Mouse (Mus musculus) MEL (cell line): Measurements from ENCODE around the gene Gatad2b. TPM values are rescaled to one million over a fixed set of nuclear protein-coding genes. Genes with fewer than 3 reads are reported as not detected.
A peak's percentile ranks its signal among the peaks of the same experiment; 100 is the strongest.

Experiments
- DNase-seq: peaks from one replicate; pipeline ENCODE4 v3.0.0; 2011; ENCODE audit warnings: low read depth, low spot score
- H3K27ac ChIP-seq: 2 replicates; pipeline ENCODE4 v1.5.1; 2012; ENCODE audit warnings: low read depth, mild to moderate bottlenecking, control low read depth, low read length, moderate library complexity; ENCODE audit not compliant: control insufficient read depth
- H3K27me3 ChIP-seq, 2 experiments: fragments of 150-350 bp in 1 of 2; sonication (generic) in 1 of 2; 2 replicates each; pipeline ENCODE4 v1.6.1; 2012; ENCODE audit warnings: low read length in 2 of 2, mild to moderate bottlenecking in 2 of 2, improper control_type of control experiment in 1 of 2, moderate library complexity in 1 of 2; ENCODE audit not compliant: insufficient read depth in 2 of 2, control insufficient read depth in 1 of 2
- H3K36me3 ChIP-seq, 2 experiments: 2 replicates each; pipeline ENCODE4 v1.6.1; 2012 to 2014; ENCODE audit warnings: low read length in 2 of 2, improper control_type of control experiment in 1 of 2, inconsistent platforms in 1 of 2, mild to moderate bottlenecking in 1 of 2; ENCODE audit not compliant: insufficient read depth in 2 of 2, control insufficient read depth in 1 of 2
- H3K4me1 ChIP-seq, 2 experiments: fragments of 150-350 bp in 1 of 2; sonication (generic) in 1 of 2; 2 replicates each; pipeline ENCODE4 v1.6.1; 2012; ENCODE audit warnings: low read length in 2 of 2, improper control_type of control experiment in 1 of 2, mild to moderate bottlenecking in 1 of 2; ENCODE audit not compliant: insufficient read depth in 2 of 2, control insufficient read depth in 1 of 2
- H3K4me3 ChIP-seq, 2 experiments: fragments of 150-350 bp in 1 of 2; sonication (generic) in 1 of 2; 2 replicates each; pipeline ENCODE4 v1.5.1; 2012; ENCODE audit warnings: low read depth in 2 of 2, low read length in 2 of 2, mild to moderate bottlenecking in 2 of 2, moderate library complexity in 2 of 2, control low read depth in 1 of 2, improper control_type of control experiment in 1 of 2; ENCODE audit not compliant: control insufficient read depth in 1 of 2, insufficient read depth in 1 of 2
- H3K79me2 ChIP-seq: 2 replicates; pipeline ENCODE4 v1.6.1; 2012; ENCODE audit warnings: mild to moderate bottlenecking, low read length, moderate library complexity; ENCODE audit not compliant: control insufficient read depth, poor library complexity, insufficient read depth
- H3K9ac ChIP-seq: 2 replicates; pipeline ENCODE4 v1.6.1; 2012; ENCODE audit warnings: low read depth, mild to moderate bottlenecking, control low read depth, low read length, moderate library complexity; ENCODE audit not compliant: control insufficient read depth, poor library complexity, severe bottlenecking
- H3K9me3 ChIP-seq: fragments of 150-350 bp; sonication (generic); replicated peaks from 2 replicates; pipeline ENCODE4 v1.6.1; 2012; ENCODE audit warnings: mild to moderate bottlenecking, low read length, improper control_type of control experiment, moderate library complexity; ENCODE audit not compliant: insufficient read depth
- BHLHE40 ChIP-seq: IDR thresholded peaks from 2 replicates; pipeline ENCODE4 v1.6.1; 2012; ENCODE audit warnings: low read depth, mild to moderate bottlenecking, inconsistent platforms, low read length, improper control_type of control experiment, borderline replicate concordance
- CTCF ChIP-seq, 3 experiments: IDR thresholded peaks in 2 of 3; conservative IDR thresholded peaks in 1 of 3; 2 replicates each; pipeline ENCODE4 v1.5.1; 2011 to 2012; ENCODE audit warnings: low read length in 3 of 3, low read depth in 2 of 3, mild to moderate bottlenecking in 2 of 3, improper control_type of control experiment in 1 of 3, inconsistent platforms in 1 of 3, mixed read lengths in 1 of 3, moderate library complexity in 1 of 3; ENCODE audit not compliant: control insufficient read depth in 1 of 3, insufficient read depth in 1 of 3, poor library complexity in 1 of 3, severe bottlenecking in 1 of 3
- ELF1 ChIP-seq: IDR thresholded peaks from 2 replicates; pipeline ENCODE4 v1.6.1; 2014; ENCODE audit warnings: low read depth, mild to moderate bottlenecking, inconsistent platforms, low read length, improper control_type of control experiment, moderate library complexity
- EP300 ChIP-seq, 2 experiments: IDR thresholded peaks; 2 replicates each; pipeline ENCODE4 v1.6.1; 2011; ENCODE audit warnings: improper control_type of control experiment in 2 of 2, low read length in 2 of 2, low read depth in 1 of 2, mild to moderate bottlenecking in 1 of 2
- ETS1 ChIP-seq: IDR thresholded peaks from 2 replicates; pipeline ENCODE4 v1.6.1; 2012; ENCODE audit warnings: low read depth, mild to moderate bottlenecking, inconsistent platforms, low read length, improper control_type of control experiment, moderate library complexity
- GABPA ChIP-seq: IDR thresholded peaks from 2 replicates; pipeline ENCODE4 v1.6.1; 2012; ENCODE audit warnings: low read depth, mild to moderate bottlenecking, inconsistent platforms, low read length, improper control_type of control experiment, moderate library complexity
- GATA1 ChIP-seq: IDR thresholded peaks from 2 replicates; pipeline ENCODE4 v1.6.1; 2011; ENCODE audit warnings: low read depth, low read length, improper control_type of control experiment
- MAFK ChIP-seq: IDR thresholded peaks from 2 replicates; pipeline ENCODE4 v1.6.1; 2011; ENCODE audit warnings: low read depth, mild to moderate bottlenecking, low read length, improper control_type of control experiment, borderline replicate concordance
- MAX ChIP-seq: IDR thresholded peaks from 2 replicates; pipeline ENCODE4 v1.6.1; 2011; ENCODE audit warnings: low read length, improper control_type of control experiment
- MEF2A ChIP-seq: IDR thresholded peaks from 2 replicates; pipeline ENCODE4 v1.6.1; 2014; ENCODE audit warnings: low read depth, mild to moderate bottlenecking, inconsistent platforms, low read length, improper control_type of control experiment; ENCODE audit not compliant: poor library complexity, insufficient replicate concordance, severe bottlenecking; ENCODE audit errors: extremely low read depth
- MYC ChIP-seq: IDR thresholded peaks from 2 replicates; pipeline ENCODE4 v1.6.1; 2011; ENCODE audit warnings: low read depth, mild to moderate bottlenecking, low read length, improper control_type of control experiment, moderate library complexity
- NRF1 ChIP-seq: IDR thresholded peaks from 2 replicates; pipeline ENCODE4 v1.6.1; 2014; ENCODE audit warnings: low read depth, mild to moderate bottlenecking, inconsistent platforms, low read length, improper control_type of control experiment, moderate library complexity; ENCODE audit not compliant: poor library complexity, insufficient read depth, severe bottlenecking
- POLR2A ChIP-seq, 2 experiments: IDR thresholded peaks; 2 replicates each; pipeline ENCODE4 v1.6.1; 2011 to 2012; ENCODE audit warnings: low read length in 2 of 2, mild to moderate bottlenecking in 2 of 2, control low read depth in 1 of 2, improper control_type of control experiment in 1 of 2, low read depth in 1 of 2, moderate library complexity in 1 of 2; ENCODE audit not compliant: control insufficient read depth in 1 of 2, insufficient read depth in 1 of 2, poor library complexity in 1 of 2
- POLR2AphosphoS2 ChIP-seq: IDR thresholded peaks from 2 replicates; pipeline ENCODE4 v1.6.1; 2011; ENCODE audit warnings: low read length, improper control_type of control experiment
- RAD21 ChIP-seq: IDR thresholded peaks from 2 replicates; pipeline ENCODE4 v1.6.1; 2011; ENCODE audit warnings: mild to moderate bottlenecking, low read depth, low read length, improper control_type of control experiment
- SIN3A ChIP-seq: IDR thresholded peaks from 2 replicates; pipeline ENCODE4 v1.6.1; 2012; ENCODE audit warnings: low read length, improper control_type of control experiment, inconsistent platforms
- SMC3 ChIP-seq: IDR thresholded peaks from 2 replicates; pipeline ENCODE4 v1.6.1; 2011; ENCODE audit warnings: low read depth, low read length, improper control_type of control experiment
- UBTF ChIP-seq: IDR thresholded peaks from 2 replicates; pipeline ENCODE4 v1.6.1; 2012; ENCODE audit warnings: low read depth, mild to moderate bottlenecking, inconsistent platforms, low read length, improper control_type of control experiment, moderate library complexity, borderline replicate concordance; ENCODE audit not compliant: insufficient read depth
- USF1 ChIP-seq: IDR thresholded peaks from 2 replicates; pipeline ENCODE4 v1.6.1; 2014; ENCODE audit warnings: low read depth, mild to moderate bottlenecking, inconsistent platforms, low read length, improper control_type of control experiment, moderate library complexity
- ZC3H11A ChIP-seq: IDR thresholded peaks from 2 replicates; pipeline ENCODE4 v1.6.1; 2012; ENCODE audit warnings: low read depth, mild to moderate bottlenecking, inconsistent platforms, low read length, improper control_type of control experiment
- ZKSCAN1 ChIP-seq: IDR thresholded peaks from 2 replicates; pipeline ENCODE4 v1.6.1; 2012; ENCODE audit warnings: low read depth, mild to moderate bottlenecking, inconsistent platforms, low read length, improper control_type of control experiment, moderate library complexity
- ZMIZ1 ChIP-seq: IDR thresholded peaks from 2 replicates; pipeline ENCODE4 v1.6.1; 2012; ENCODE audit warnings: low read depth, mild to moderate bottlenecking, inconsistent platforms, low read length, improper control_type of control experiment, moderate library complexity
- polyA plus RNA-seq, 2 experiments: library from polyadenylated mRNA; stranded (reverse) in 1 of 2; unstranded in 1 of 2; fragments of >175 nt in 1 of 2; fragments of >200 nt in 1 of 2; gene quantifications; 2 replicates each; pipeline versions ENCODE4 v1.2.1 to v1.2.4; 2012; ENCODE audit warnings: low replicate concordance in 2 of 2, low read depth in 1 of 2; ENCODE audit not compliant: insufficient read length in 2 of 2, insufficient read depth in 1 of 2, missing spikeins in 1 of 2
- total RNA-seq: library from RNA; depleted of rRNA; stranded (reverse); fragments of 300-350 nt; gene quantifications from 2 replicates; pipeline ENCODE4 v1.2.3, GENCODE M21; 2012

Gatad2b gene
- total and polyA plus RNA-seq, 3 experiments: 9.1 to 37.6 TPM; not detected in 1

GRCm38 (mm10) chr3:90255194-90255565 is 37.8 kb upstream of the Gatad2b start:
- no peak overlapping the region; the same call in 1 of the 2 replicates for H3K27ac ChIP-seq
- peak overlapping the region; percentile 81 for H3K9ac ChIP-seq
- peaks cover 3 to 5% of the 10 kb centered on the region in 2 experiments; a peak in 3 of 4 replicates for H3K4me1 ChIP-seq
- no peaks in the 10 kb centered on the region for H3K27me3 ChIP-seq
- no peaks in the 10 kb centered on the region for H3K9me3 ChIP-seq
- no peak for TF ChIP-seq BHLHE40
- TF ChIP-seq SIN3A: no peak
- no peak for TF ChIP-seq GABPA
- TF ChIP-seq MAX: no peak
- TF ChIP-seq GATA1: no peak
- TF ChIP-seq CTCF (IDR thresholded peaks at IDR 0.05 in 2 of 3, conservative IDR thresholded peaks at IDR 0.05 in 1 of 3; ENCODE audit: control insufficient read depth in 1 of 3, insufficient read depth in 1 of 3, low read depth in 2 of 3, low read length in 3 of 3, poor library complexity in 1 of 3, severe bottlenecking in 1 of 3): no peak
- TF ChIP-seq ZKSCAN1: no peak
- TF ChIP-seq NRF1: no peak
- TF ChIP-seq MEF2A: no peak
- TF ChIP-seq MYC: no peak
- no peak for TF ChIP-seq USF1
- TF ChIP-seq POLR2AphosphoS2: no peak
- no peak for TF ChIP-seq EP300 (IDR thresholded peaks at IDR 0.05; ENCODE audit: low read depth in 1 of 2, low read length in 2 of 2)
- no peak for TF ChIP-seq RAD21
- TF ChIP-seq ELF1: no peak
- H3K36me3 ChIP-seq: peaks cover 5 to 9% of the 10 kb centered on the region in 2 experiments
- DNase-seq: no peak
- peak overlapping the region; percentile 82 to 99 for H3K4me3 ChIP-seq
- H3K79me2 ChIP-seq: peaks cover 22% of the 10 kb centered on the region

DNA sequence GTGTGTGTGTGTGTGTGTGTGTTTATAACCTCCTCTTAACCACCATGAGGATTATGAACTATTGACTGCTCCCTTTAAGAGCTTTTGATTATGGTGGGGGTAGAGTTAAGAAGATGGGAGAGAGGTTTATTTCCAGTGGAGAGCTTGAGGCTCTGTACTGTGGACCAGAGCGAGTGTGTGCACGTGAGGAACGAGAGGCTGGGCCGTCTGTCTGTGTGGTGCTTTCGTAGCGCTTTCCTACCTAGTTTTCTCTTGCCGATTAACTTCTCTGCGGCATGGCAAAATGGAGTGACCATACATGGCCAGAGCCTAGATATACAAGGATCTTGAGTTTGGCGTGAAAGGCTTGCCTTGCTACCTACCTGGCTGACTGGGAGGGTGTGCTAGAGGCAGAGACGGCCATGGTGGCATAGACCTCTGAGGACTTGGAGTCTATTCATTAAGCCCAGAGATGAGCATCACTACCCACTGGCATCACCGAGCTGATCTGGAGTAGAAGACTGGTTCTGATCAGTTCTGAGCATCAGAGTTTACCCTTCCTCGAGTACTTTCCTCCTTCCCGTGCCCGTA is 37.1 kb upstream of the Gatad2b start:
- H3K27me3 ChIP-seq: no peaks in the 10 kb centered on the region
- TF ChIP-seq ETS1 (no peak), MAX (no peak), SMC3 (no peak), MAFK (no peak), UBTF (no peak), MYC (no peak), POLR2A (IDR thresholded peaks at IDR 0.05; ENCODE audit: control insufficient read depth in 1 of 2, insufficient read depth in 1 of 2, low read depth in 1 of 2, low read length in 2 of 2, poor library complexity in 1 of 2) (no peak), ZMIZ1 (no peak), ZC3H11A (no peak)
- no peak overlapping the region for H3K27ac ChIP-seq
- H3K9ac ChIP-seq: no peak overlapping the region
- peaks cover 3 to 5% of the 10 kb centered on the region in 2 experiments; a peak in 3 of 4 replicates for H3K4me1 ChIP-seq
- H3K9me3 ChIP-seq: no peaks in the 10 kb centered on the region
- no peak for DNase-seq
- no peak overlapping the region for H3K4me3 ChIP-seq
- H3K79me2 ChIP-seq: peaks cover 22% of the 10 kb centered on the region
- H3K36me3 ChIP-seq: peaks cover 5 to 11% of the 10 kb centered on the region in 2 experiments
